Mouse (Mus musculus) spleen, postnatal 0 days (tissue): ENCODE data around the gene Ankrd17. TPM values are rescaled to one million over a fixed set of nuclear protein-coding genes. Genes with fewer than 3 reads are reported as not detected.

Source experiments
- polyA plus RNA-seq: library from polyadenylated mRNA; unstranded; fragments of >200 nt; fragmentation: Nextera tagmentation; extraction: Ambion mirVana; gene quantifications from 2 replicates; pipeline ENCODE4 v1.2.1, GENCODE M21; 2015

The Ankrd17 gene
- 19.9 and 21.0 TPM in 2 replicates for polyA plus RNA-seq

GRCm38 (mm10) chr5:90366121-90367066, at the start of gene Ankrd17:
TSS of gene Ankrd17 (minus strand) at chr5:90366577.

GRCm38 (mm10) chr5:90367067-90367303, 608 bp upstream of the Ankrd17 start, which contains the start of gene Gm9958:
TSS of gene Gm9958 (plus strand) at chr5:90367204.

GRCm38 (mm10) chr5:90223534-90224381, 142.6 kb downstream of the Ankrd17 start, which contains the start of gene Cox18:
TSS of gene Cox18 (minus strand) at chr5:90224001.

Other genes starting within 250 kb of the Ankrd17 start
- gene Cox18, start 142.6 kb downstream of the Ankrd17 start, polyA plus RNA-seq = 20.4 and 25.1 TPM in 2 replicates
- 4.6 and 4.8 TPM in 2 replicates for gene Gm9958, start 627 bp upstream of the Ankrd17 start, polyA plus RNA-seq
- 4.0 and 7.9 TPM in 2 replicates for gene Alb, start 94.3 kb upstream of the Ankrd17 start, polyA plus RNA-seq
- 2.9 and 3.9 TPM in 2 replicates for gene Afp, start 124.2 kb upstream of the Ankrd17 start, polyA plus RNA-seq
- 0.06 TPM in 1 of 2 replicates, not detected in the other for gene Afm, start 152.4 kb upstream of the Ankrd17 start, polyA plus RNA-seq
- not detected in 2 replicates for gene 5830473C10Rik, start 194.5 kb upstream of the Ankrd17 start, polyA plus RNA-seq